Mouse (Mus musculus): ENCODE measurements around the gene Kcnh5.

- TF ChIP-seq EP300 (IDR thresholded peaks at IDR 0.05; ENCODE audit: low read depth) (no peak), CTCF (IDR thresholded peaks at IDR 0.05; ENCODE audit: low read depth) (no peak)
Observed at GRCm38 (mm10) chr12:74900777-74901176, 276.4 kb downstream of the Kcnh5 start.
